Mouse (Mus musculus) limb, embryonic 14.5 days (tissue): ENCODE measurements around the gene Nup98. TPM values are rescaled to one million over a fixed set of nuclear protein-coding genes. Genes with fewer than 3 reads are reported as not detected.

Source experiments
- ATAC-seq: fragments of 200-750 bp; cut with Nextera tagmentation; 2 replicates; pipeline ENCODE4 v1.8.0; 2017; ENCODE audit warnings: low read depth, moderate number of reproducible peaks, moderate TSS enrichment; ENCODE audit not compliant: low FRiP score
- DNase-seq: peaks from one replicate; pipeline ENCODE4 v3.0.0-alpha.2; 2015; ENCODE audit warnings: low spot score
- H3K27ac ChIP-seq: fragments of 300-500 bp; sonication (generic); replicated peaks from 2 replicates; pipeline ENCODE4 v1.5.1; 2014; ENCODE audit warnings: low read depth, mild to moderate bottlenecking, low read length, moderate library complexity, mixed read lengths
- H3K27me3 ChIP-seq: fragments of 300-500 bp; sonication (generic); 2 replicates; pipeline ENCODE4 v1.6.1; 2014; ENCODE audit warnings: low read length, mixed read lengths; ENCODE audit not compliant: control insufficient read depth, insufficient read depth
- H3K36me3 ChIP-seq: fragments of 300-500 bp; sonication (generic); 2 replicates; pipeline ENCODE4 v1.6.1; 2014; ENCODE audit warnings: mild to moderate bottlenecking, low read length, moderate library complexity, mixed read lengths; ENCODE audit not compliant: control insufficient read depth, insufficient read depth
- H3K4me1 ChIP-seq: fragments of 300-500 bp; sonication (generic); 2 replicates; pipeline ENCODE4 v1.6.1; 2014; ENCODE audit warnings: antibody characterized with exemption, low read length, mixed read lengths; ENCODE audit not compliant: control insufficient read depth, insufficient read depth
- H3K4me2 ChIP-seq: fragments of 300-500 bp; sonication (generic); replicated peaks from 2 replicates; pipeline ENCODE4 v1.6.1; 2014; ENCODE audit warnings: low read depth, mild to moderate bottlenecking, low read length, moderate library complexity; ENCODE audit not compliant: severe bottlenecking
- H3K4me3 ChIP-seq: fragments of 300-500 bp; sonication (generic); replicated peaks from 2 replicates; pipeline ENCODE4 v1.5.1; 2014; ENCODE audit warnings: low read length
- H3K9ac ChIP-seq: fragments of 300-500 bp; sonication (generic); 2 replicates; pipeline ENCODE4 v1.6.1; 2014; ENCODE audit warnings: mild to moderate bottlenecking, low read depth, low read length, moderate library complexity; ENCODE audit not compliant: severe bottlenecking
- H3K9me3 ChIP-seq: fragments of 300-500 bp; sonication (generic); 2 replicates; pipeline ENCODE4 v1.6.1; 2016; ENCODE audit warnings: low read length; ENCODE audit not compliant: control insufficient read depth
- POLR2A ChIP-seq: fragments of 200-500 bp; IDR thresholded peaks from 2 replicates; pipeline ENCODE4 v1.8.0; 2012; ENCODE audit warnings: inconsistent platforms, mild to moderate bottlenecking, moderate library complexity, borderline replicate concordance; ENCODE audit not compliant: insufficient read depth, insufficient read length; ENCODE audit errors: extremely low read depth
- WGBS: fragments of 180-500 bp; shearing (Covaris S2); extraction: QIAGEN DNeasy Blood & Tissue Kit; methylation state at CpG from one replicate; pipeline ENCODE4 v1.1.7; 2014; 5-methylcytosine and 5-hydroxymethylcytosine counted together
- polyA plus RNA-seq, 2 experiments: library from polyadenylated mRNA; depleted of rRNA in 1 of 2; stranded (reverse) in 1 of 2; unstranded in 1 of 2; fragments of >200 nt; fragmentation: Nextera tagmentation in 1 of 2; extraction: Ambion mirVana in 1 of 2; gene quantifications; 2 replicates each; pipeline versions ENCODE4 v1.2.1 to v1.2.3; 2012 to 2014

The Nup98 gene
- polyA plus RNA-seq, 2 experiments: 27.3 to 38.9 TPM

DNA sequence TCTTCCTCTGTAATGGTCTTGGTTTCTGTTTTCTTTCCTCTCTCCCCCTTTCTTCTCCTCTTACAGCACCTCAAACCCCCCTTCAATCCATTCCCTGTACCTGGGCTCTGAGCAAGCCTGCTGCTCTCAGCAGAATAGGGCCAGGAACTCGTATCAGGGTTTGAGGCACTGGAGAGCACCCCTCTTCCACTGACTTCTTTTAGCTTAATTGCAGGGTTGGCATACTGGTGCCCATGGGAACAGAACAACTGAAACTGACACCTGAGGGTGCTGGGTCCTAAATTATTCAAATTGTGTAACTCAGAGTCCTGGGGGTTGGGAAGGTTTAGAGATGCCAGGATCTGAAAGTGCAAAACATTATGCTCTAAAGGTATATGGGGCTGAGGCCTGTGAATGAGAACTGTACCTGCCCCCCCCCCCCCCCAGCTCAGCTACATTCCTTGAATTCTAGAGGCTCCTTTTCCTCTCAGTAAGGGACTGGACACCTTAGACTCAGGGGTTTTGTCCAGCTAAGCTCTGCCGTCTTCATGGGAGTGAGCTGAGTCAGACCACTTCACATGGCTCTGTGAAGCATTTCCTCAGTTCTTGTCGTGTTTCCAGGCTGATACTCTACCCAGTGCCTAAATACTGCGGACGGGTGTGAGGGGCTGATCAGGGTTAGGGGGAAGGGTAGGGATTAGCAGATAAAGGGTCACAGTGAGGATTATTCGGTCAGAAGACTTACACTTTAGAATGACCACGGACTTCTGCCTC, 93.2 kb downstream of the Nup98 start, which contains the start of gene Chrna10:
TSS of gene Chrna10 (minus strand) at position 250 of the 753 bp plus-strand sequence.
- Histone ChIP-seq H3K36me3 (peaks cover 29% of the 10 kb centered on the region), H3K27me3 (no peaks in the 10 kb centered on the region), H3K9ac (no peak within 1 kb of the TSS), H3K27ac (no peak within 1 kb of the TSS), H3K4me2 (no peak within 1 kb of the TSS), H3K4me3 (no peak within 1 kb of the TSS), H3K4me1 (no peaks in the 10 kb centered on the region), H3K9me3 (no peaks in the 10 kb centered on the region)
- no peak for TF ChIP-seq POLR2A
- DNase-seq (no peak), ATAC-seq (no peak)
- WGBS: 57% methylated on average over 7 of the region's 7 CpGs

DNA sequence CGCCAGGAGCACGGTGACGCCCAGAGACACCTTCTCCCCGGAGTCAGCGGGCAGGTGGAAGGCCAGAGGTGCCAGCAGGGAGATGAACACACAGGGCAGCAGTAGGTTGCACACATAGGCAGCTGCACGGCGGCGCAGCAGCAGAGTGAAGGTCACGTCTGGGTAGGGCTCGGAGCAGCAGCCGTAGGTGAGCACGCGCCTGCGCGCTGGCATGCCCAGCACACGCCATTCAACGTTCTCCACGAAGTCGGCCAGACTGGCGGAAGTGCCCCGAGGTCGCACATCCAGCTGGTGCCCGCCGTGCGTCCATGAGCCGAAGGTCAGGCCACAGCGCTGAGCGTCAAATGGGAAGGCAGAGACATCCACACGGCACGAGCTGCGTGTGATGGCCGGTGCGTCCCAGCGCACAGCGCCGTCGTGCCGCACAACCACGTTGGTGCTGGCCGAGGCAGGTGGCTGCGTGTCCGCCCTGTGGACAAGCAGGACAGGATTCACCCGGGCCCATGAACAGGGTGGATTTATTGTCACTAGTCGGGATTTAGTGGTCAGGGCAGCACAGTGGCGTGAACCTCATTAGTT, 96.7 kb downstream of the Nup98 start:
- no peak overlapping the region for H3K9ac ChIP-seq
- H3K4me2 ChIP-seq: no peak overlapping the region
- H3K36me3 ChIP-seq: no peaks in the 10 kb centered on the region
- TF ChIP-seq POLR2A: no peak
- no peak overlapping the region for H3K27ac ChIP-seq
- 78% methylated on average over 44 of the region's 45 CpGs for WGBS
- ATAC-seq (no peak), DNase-seq (no peak)
- H3K4me3 ChIP-seq: no peak overlapping the region
- no peaks in the 10 kb centered on the region for H3K9me3 ChIP-seq
- no peaks in the 10 kb centered on the region for H3K4me1 ChIP-seq
- no peaks in the 10 kb centered on the region for H3K27me3 ChIP-seq

DNA sequence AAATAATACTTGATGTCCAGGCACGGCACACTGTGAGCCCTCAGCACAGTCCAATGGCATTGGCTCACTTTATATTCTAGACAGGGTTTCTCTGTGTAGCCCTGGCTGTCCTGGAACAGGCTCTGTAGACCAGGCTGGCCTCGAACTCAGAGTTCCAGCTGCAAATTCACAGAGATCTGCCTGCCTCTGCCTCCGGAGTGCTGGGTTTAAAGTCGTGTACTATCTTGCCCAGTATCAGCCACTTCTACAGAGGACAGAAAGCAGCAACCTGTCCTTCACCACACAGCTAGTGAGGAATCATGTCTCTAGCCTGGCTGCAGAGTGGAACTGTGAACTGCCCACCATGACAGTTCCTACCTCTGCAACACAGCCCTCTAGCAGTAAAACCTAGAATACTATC, 100.2 kb downstream of the Nup98 start:
- no peak for DNase-seq
- H3K9ac ChIP-seq: no peak overlapping the region
- no peak overlapping the region for H3K4me3 ChIP-seq
- no peaks in the 10 kb centered on the region for H3K27me3 ChIP-seq
- no peaks in the 10 kb centered on the region for H3K9me3 ChIP-seq
- no peak for ATAC-seq
- H3K4me1 ChIP-seq: peaks cover 6% of the 10 kb centered on the region; the same call in 1 of the 2 replicates
- WGBS: 86% methylated on average over 4 of the region's 4 CpGs
- H3K36me3 ChIP-seq: no peaks in the 10 kb centered on the region
- TF ChIP-seq POLR2A: no peak
- H3K27ac ChIP-seq: no peak overlapping the region
- H3K4me2 ChIP-seq: no peak overlapping the region

DNA sequence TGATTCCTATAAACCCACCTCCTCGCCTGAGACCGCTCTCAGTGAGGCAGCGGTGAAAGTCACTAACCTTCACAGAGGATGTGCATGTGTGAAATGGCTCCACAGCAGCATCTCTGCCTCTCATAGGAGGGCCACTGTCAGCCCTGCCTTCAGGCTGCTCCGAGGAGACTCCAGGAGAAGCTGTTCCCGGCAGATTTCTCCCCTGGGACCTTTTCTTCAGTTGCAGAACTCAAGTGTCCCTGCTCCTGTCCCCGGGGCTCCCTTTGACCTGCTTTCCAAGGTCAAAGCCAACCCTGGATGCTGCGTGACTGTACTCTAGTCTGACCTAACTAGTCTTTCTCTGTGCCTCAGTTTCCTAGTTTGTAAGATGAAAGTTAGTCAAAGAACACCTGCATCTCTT, 100.8 kb downstream of the Nup98 start, which contains the start of gene Art5:
TSS of gene Art5 (minus strand) at position 319 of the 400 bp plus-strand sequence.
- WGBS: 74% methylated on average over 7 of the region's 7 CpGs
- H3K4me3 ChIP-seq: no peak within 1 kb of the TSS
- H3K27me3 ChIP-seq: no peaks in the 10 kb centered on the region
- DNase-seq: no peak
- H3K4me2 ChIP-seq: no peak within 1 kb of the TSS
- no peaks in the 10 kb centered on the region for H3K36me3 ChIP-seq
- ATAC-seq: no peak
- TF ChIP-seq POLR2A: no peak
- H3K9ac ChIP-seq: no peak within 1 kb of the TSS
- H3K27ac ChIP-seq: no peak within 1 kb of the TSS
- no peaks in the 10 kb centered on the region for H3K9me3 ChIP-seq
- peaks cover 6% of the 10 kb centered on the region; the same call in 1 of the 2 replicates for H3K4me1 ChIP-seq

DNA sequence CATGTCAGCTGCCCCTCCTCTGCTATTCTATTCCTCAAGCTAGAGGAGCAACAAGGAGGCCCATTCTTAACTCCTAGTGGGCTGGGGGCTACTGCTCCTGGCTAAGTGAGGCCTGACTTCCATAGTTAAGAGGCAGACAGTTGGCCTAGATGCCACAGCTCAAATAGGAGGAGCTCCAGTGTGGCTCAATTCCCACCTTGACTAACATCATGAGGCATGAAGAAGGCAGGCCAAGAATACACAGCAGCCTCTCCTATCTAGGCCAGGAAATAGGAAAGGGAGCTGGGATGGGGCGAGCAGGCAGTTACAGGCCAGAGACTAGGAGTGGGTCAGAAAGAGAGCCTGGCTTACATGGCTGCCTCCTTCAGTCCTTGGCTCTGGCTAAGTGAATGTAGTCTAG, 101.8 kb downstream of the Nup98 start:
- no peak overlapping the region for H3K27ac ChIP-seq
- no peaks in the 10 kb centered on the region for H3K9me3 ChIP-seq
- 87% methylated on average over 1 of the region's 1 CpGs for WGBS
- no peak overlapping the region for H3K4me3 ChIP-seq
- no peaks in the 10 kb centered on the region for H3K27me3 ChIP-seq
- H3K36me3 ChIP-seq: no peaks in the 10 kb centered on the region
- DNase-seq (no peak), ATAC-seq (no peak)
- no peak for TF ChIP-seq POLR2A
- no peak overlapping the region for H3K9ac ChIP-seq
- H3K4me1 ChIP-seq: peaks cover 6% of the 10 kb centered on the region; the same call in 1 of the 2 replicates
- no peak overlapping the region for H3K4me2 ChIP-seq
